Mouse (Mus musculus) bone marrow, adult 2 months (tissue): ENCODE results near the gene Igfbpl1.

Source experiments
- CTCF ChIP-seq: fragments of 200-500 bp; IDR thresholded peaks from 2 replicates; pipeline ENCODE4 v1.5.1; 2011; ENCODE audit warnings: low read length, control low read depth; ENCODE audit not compliant: control insufficient read depth, insufficient read depth
- POLR2A ChIP-seq: fragments of 200-500 bp; IDR thresholded peaks from 2 replicates; pipeline ENCODE4 v1.6.1; 2011; ENCODE audit warnings: low read depth, mild to moderate bottlenecking, control low read depth, low read length, borderline replicate concordance; ENCODE audit not compliant: control insufficient read depth

DNA sequence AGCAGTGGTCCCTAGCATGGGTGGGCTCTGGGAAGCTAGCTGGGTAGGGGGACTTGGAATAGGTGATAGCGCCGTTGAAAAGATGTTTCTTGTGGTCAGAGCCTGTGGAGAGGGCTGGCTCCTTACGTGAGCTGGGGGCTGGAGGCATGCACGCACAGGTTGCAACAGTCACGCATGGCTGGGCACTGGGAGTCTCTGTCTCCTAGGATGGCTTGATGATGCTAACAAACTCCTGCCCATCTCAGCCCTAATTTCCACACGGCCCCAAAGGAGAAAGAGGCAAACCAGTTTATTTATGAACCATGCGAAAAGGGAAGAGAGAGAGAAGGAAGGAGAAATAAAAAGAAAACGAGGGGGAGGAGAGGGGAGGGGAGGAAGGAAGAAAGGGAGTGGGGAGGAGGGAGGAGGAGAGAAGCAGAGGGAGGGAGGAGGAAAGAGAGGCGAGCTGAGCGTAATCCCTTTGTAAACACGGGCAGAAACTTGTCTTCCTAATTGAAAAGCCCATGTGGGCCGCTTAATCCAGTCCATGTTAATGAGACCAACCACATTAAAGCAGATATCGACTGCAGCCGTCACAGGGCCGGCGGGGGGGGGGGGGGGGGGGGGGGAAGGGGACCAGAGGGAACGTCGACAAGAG, 61.0 kb downstream of the Igfbpl1 start:
- TF ChIP-seq POLR2A (no peak), CTCF (no peak)
